ENCODE assay signal across 15 mouse cellular contexts in genomic region chr11:44508876-44509275, GRCm38 (mm10). TPM values are rescaled to one million over a fixed set of nuclear protein-coding genes. Genes with fewer than 3 reads are reported as not detected.
DNase-seq lines count a peak whose midpoint lies in the region; ATAC-seq and TF ChIP-seq lines count a peak whose summit lies in the region.
"Had no signal": no experiment of that assay in that cellular context is flagged by ENCODE, and none has a peak within 500 bp of the region (broad histone marks: within the 10 kb centered on the region; RNA-seq: fewer than 3 reads in every experiment).

No protein-coding gene starts in this region.

- H3K27me3 ChIP-seq in lung, postnatal 0 days (replicated peaks; ENCODE audit: insufficient read depth, low read length), result no peaks in the 10 kb centered on the region
- H3K27me3 ChIP-seq in liver, embryonic 16.5 days (ENCODE audit: control insufficient read depth, insufficient read depth, low read depth, low read length), result no peaks in the 10 kb centered on the region
- no peaks in the 10 kb centered on the region for H3K27me3 ChIP-seq in stomach, postnatal 0 days (ENCODE audit: control insufficient read depth, insufficient read depth, low read length)
- no peaks in the 10 kb centered on the region for H3K27me3 ChIP-seq in midbrain, postnatal 0 days (ENCODE audit: insufficient read depth, low read length)
- H3K27me3 ChIP-seq in forebrain, embryonic 15.5 days, result no peaks in the 10 kb centered on the region
- H3K27me3 ChIP-seq: limb, embryonic 15.5 days had no signal

- WGBS in lung, postnatal 0 days, result 46% methylated on average over 4 of the region's 4 CpGs
- WGBS in liver, embryonic 16.5 days (ENCODE audit: insufficient replicate concordance), result 24% methylated on average over 4 of the region's 4 CpGs
- 41% methylated on average over 4 of the region's 4 CpGs for WGBS in stomach, postnatal 0 days
- WGBS in midbrain, postnatal 0 days, result 70% methylated on average over 4 of the region's 4 CpGs
- WGBS in forebrain, embryonic 15.5 days, result 60% methylated on average over 4 of the region's 4 CpGs

- no peak for DNase-seq in lung, postnatal 0 days (ENCODE audit: low spot score)
- DNase-seq in lung, postnatal 14 days, result no peak
- peak; percentile 57 for DNase-seq in stomach, postnatal 0 days (ENCODE audit: low spot score)
- no peak for DNase-seq in midbrain, postnatal 0 days (ENCODE audit: low spot score)
- DNase-seq in left cerebral cortex, adult 9 months (ENCODE audit: low spot score in 2 of 2), result no peak
- DNase-seq: adrenal gland, adult 2 months; heart, adult 2 months; kidney, postnatal 25 days; layer of hippocampus, postnatal 36 days had no signal

- TF ChIP-seq CTCF in lung, postnatal 0 days (IDR thresholded peaks at IDR 0.05), result no peak
- TF ChIP-seq CTCF in stomach, postnatal 0 days (IDR thresholded peaks at IDR 0.05; ENCODE audit: low read depth), result no peak
- TF ChIP-seq CTCF in midbrain, postnatal 0 days (IDR thresholded peaks at IDR 0.05), result no peak

- H3K4me3 ChIP-seq in lung, postnatal 0 days (ENCODE audit: low read depth, low read length), result no peak overlapping the region
- peak overlapping the region; percentile 47 for H3K4me3 ChIP-seq in liver, embryonic 16.5 days (ENCODE audit: low read depth, low read length)
- H3K4me3 ChIP-seq in stomach, postnatal 0 days (ENCODE audit: low read depth, low read length), result no peak overlapping the region
- H3K4me3 ChIP-seq in midbrain, postnatal 0 days (ENCODE audit: low read depth, low read length), result no peak overlapping the region
- H3K4me3 ChIP-seq in forebrain, embryonic 15.5 days, result no peak overlapping the region
- H3K4me3 ChIP-seq: heart, adult 2 months; limb, embryonic 15.5 days had no signal

- no peak overlapping the region for H3K4me2 ChIP-seq in lung, postnatal 0 days (replicated peaks; ENCODE audit: low read depth, low read length)
- peak overlapping the region; percentile 72 for H3K4me2 ChIP-seq in liver, embryonic 16.5 days (ENCODE audit: low read depth, low read length)
- no peak overlapping the region for H3K4me2 ChIP-seq in stomach, postnatal 0 days (replicated peaks; ENCODE audit: low read depth)
- H3K4me2 ChIP-seq in midbrain, postnatal 0 days (ENCODE audit: low read depth, low read length, poor library complexity, severe bottlenecking), result no peak overlapping the region
- no peak overlapping the region for H3K4me2 ChIP-seq in forebrain, embryonic 15.5 days (replicated peaks)
- H3K4me2 ChIP-seq: limb, embryonic 15.5 days had no signal

- H3K4me1 ChIP-seq in lung, postnatal 0 days (ENCODE audit: insufficient read depth, low read depth, low read length), result no peaks in the 10 kb centered on the region
- H3K4me1 ChIP-seq in liver, embryonic 16.5 days (ENCODE audit: control insufficient read depth, low read depth, low read length), result peaks cover 63% of the 10 kb centered on the region
- no peaks in the 10 kb centered on the region for H3K4me1 ChIP-seq in stomach, postnatal 0 days (replicated peaks; ENCODE audit: control insufficient read depth, insufficient read depth)
- no peaks in the 10 kb centered on the region for H3K4me1 ChIP-seq in midbrain, postnatal 0 days (ENCODE audit: insufficient read depth, low read length)
- no peaks in the 10 kb centered on the region for H3K4me1 ChIP-seq in forebrain, embryonic 15.5 days
- H3K4me1 ChIP-seq: limb, embryonic 15.5 days had no signal

- H3K9ac ChIP-seq in lung, postnatal 0 days (replicated peaks; ENCODE audit: low read depth), result no peak overlapping the region
- peak overlapping the region; percentile 67 for H3K9ac ChIP-seq in liver, embryonic 16.5 days (ENCODE audit: low read depth, low read length)
- H3K9ac ChIP-seq in stomach, postnatal 0 days (ENCODE audit: low read length), result no peak overlapping the region
- no peak overlapping the region for H3K9ac ChIP-seq in midbrain, postnatal 0 days (replicated peaks; ENCODE audit: low read length, poor library complexity, severe bottlenecking)
- no peak overlapping the region for H3K9ac ChIP-seq in forebrain, embryonic 15.5 days (replicated peaks)
- H3K9ac ChIP-seq: limb, embryonic 15.5 days had no signal

- H3K9me3 ChIP-seq in lung, postnatal 0 days (ENCODE audit: low read length), result no peaks in the 10 kb centered on the region
- no peaks in the 10 kb centered on the region for H3K9me3 ChIP-seq in liver, embryonic 16.5 days (replicated peaks; ENCODE audit: control insufficient read depth, low read length)
- H3K9me3 ChIP-seq in stomach, postnatal 0 days (ENCODE audit: control insufficient read depth, low read length), result no peaks in the 10 kb centered on the region
- H3K9me3 ChIP-seq in midbrain, postnatal 0 days (ENCODE audit: low read length), result no peaks in the 10 kb centered on the region
- no peaks in the 10 kb centered on the region for H3K9me3 ChIP-seq in forebrain, embryonic 15.5 days
- H3K9me3 ChIP-seq: limb, embryonic 15.5 days had no signal

- ATAC-seq in lung, postnatal 0 days, result 0 out of 2 replicates have a peak, but pooled peaks have one; percentile 9
- peak; percentile 76 for ATAC-seq in erythroblast, adult 5-6 weeks (replicated peaks; ENCODE audit: low FRiP score, poor library complexity, severe bottlenecking)
- ATAC-seq in liver, embryonic 16.5 days (ENCODE audit: low read depth), result peak; percentile 87
- ATAC-seq in stomach, postnatal 0 days (ENCODE audit: low FRiP score, low TSS enrichment), result no peak
- ATAC-seq in midbrain, postnatal 0 days (ENCODE audit: low FRiP score), result no peak
- ATAC-seq in forebrain, embryonic 15.5 days (replicated peaks), result no peak
- ATAC-seq: hindbrain, postnatal 0 days had no signal

- no peaks in the 10 kb centered on the region for H3K36me3 ChIP-seq in lung, postnatal 0 days (ENCODE audit: insufficient read depth, low read length)
- H3K36me3 ChIP-seq in liver, embryonic 16.5 days (ENCODE audit: control insufficient read depth, insufficient read depth), result no peaks in the 10 kb centered on the region
- no peaks in the 10 kb centered on the region for H3K36me3 ChIP-seq in stomach, postnatal 0 days (ENCODE audit: control insufficient read depth, insufficient read depth, low read length)
- H3K36me3 ChIP-seq in midbrain, postnatal 0 days (ENCODE audit: insufficient read depth, low read length), result no peaks in the 10 kb centered on the region
- no peaks in the 10 kb centered on the region for H3K36me3 ChIP-seq in forebrain, embryonic 15.5 days
- H3K36me3 ChIP-seq: limb, embryonic 15.5 days had no signal

- no peak overlapping the region for H3K27ac ChIP-seq in lung, postnatal 0 days (ENCODE audit: low read length)
- H3K27ac ChIP-seq in liver, embryonic 16.5 days (ENCODE audit: low read length), result peak overlapping the region; percentile 98
- H3K27ac ChIP-seq in stomach, postnatal 0 days (replicated peaks), result no peak overlapping the region
- H3K27ac ChIP-seq in midbrain, postnatal 0 days (ENCODE audit: low read depth, low read length), result no peak overlapping the region
- no peak overlapping the region for H3K27ac ChIP-seq in forebrain, embryonic 15.5 days (replicated peaks)
- H3K27ac ChIP-seq: heart, adult 2 months; hindbrain, postnatal 0 days; limb, embryonic 15.5 days; macrophage had no signal

- TF ChIP-seq EP300 in lung, postnatal 0 days (IDR thresholded peaks at IDR 0.05), result no peak
- no peak for TF ChIP-seq EP300 in stomach, postnatal 0 days (optimal IDR thresholded peaks at IDR 0.05)

RNA-seq across cellular contexts. Expression of gene Rnf145, which starts 9.9 kb away (rescaled TPM):
- polyA plus RNA-seq in lung, postnatal 0 days (2015; fragmentation: Nextera tagmentation; extraction: Ambion mirVana), result 71.9 and 79.9 TPM in 2 replicates
- 193 and 204 TPM in 2 replicates for total RNA-seq in erythroblast, adult 5-6 weeks (2015; ENCODE audit: low replicate concordance)
- total RNA-seq in erythroblast, adult 5-6 weeks (2017; ENCODE audit: low replicate concordance), result 394 and 452 TPM in 2 replicates
- polyA plus RNA-seq in liver, embryonic 16.5 days (2015; fragmentation: Nextera tagmentation; extraction: Ambion mirVana), result 46.0 and 49.5 TPM in 2 replicates
- polyA plus RNA-seq in stomach, postnatal 0 days (2015; fragmentation: Nextera tagmentation; extraction: Ambion mirVana), result 29.5 and 30.5 TPM in 2 replicates
- 115 and 119 TPM in 2 replicates for total RNA-seq in midbrain, postnatal 0 days (2014; rRNA removed)
- polyA plus RNA-seq in midbrain, postnatal 0 days (2015; fragmentation: Nextera tagmentation; extraction: Ambion mirVana), result 101 and 104 TPM in 2 replicates
- 96.6 and 99.2 TPM in 2 replicates for polyA plus RNA-seq in forebrain, embryonic 15.5 days (2015; fragmentation: Nextera tagmentation; extraction: Ambion mirVana)

RNA-seq across cellular contexts. Expression of gene Ublcp1, which starts 38.6 kb away (rescaled TPM):
- polyA plus RNA-seq in lung, postnatal 0 days (2015; fragmentation: Nextera tagmentation; extraction: Ambion mirVana), result 55.5 and 60.5 TPM in 2 replicates
- total RNA-seq in erythroblast, adult 5-6 weeks (2015; ENCODE audit: low replicate concordance), result 224 and 301 TPM in 2 replicates
- total RNA-seq in erythroblast, adult 5-6 weeks (2017; ENCODE audit: low replicate concordance), result 191 and 230 TPM in 2 replicates
- polyA plus RNA-seq in liver, embryonic 16.5 days (2015; fragmentation: Nextera tagmentation; extraction: Ambion mirVana), result 41.6 and 44.0 TPM in 2 replicates
- 34.5 and 36.9 TPM in 2 replicates for polyA plus RNA-seq in stomach, postnatal 0 days (2015; fragmentation: Nextera tagmentation; extraction: Ambion mirVana)
- 29.2 and 40.4 TPM in 2 replicates for total RNA-seq in midbrain, postnatal 0 days (2014; rRNA removed)
- 48.8 and 54.1 TPM in 2 replicates for polyA plus RNA-seq in midbrain, postnatal 0 days (2015; fragmentation: Nextera tagmentation; extraction: Ambion mirVana)
- 50.6 and 56.1 TPM in 2 replicates for polyA plus RNA-seq in forebrain, embryonic 15.5 days (2015; fragmentation: Nextera tagmentation; extraction: Ambion mirVana)

Comparison
In these comparisons a context has a peak if more than half of its experiments do, and no peak if none do; other contexts are left out.
1. ATAC-seq: peak in lung, postnatal 0 days (single experiment), erythroblast, adult 5-6 weeks (single experiment) and liver, embryonic 16.5 days (single experiment); none in stomach, postnatal 0 days (single experiment), midbrain, postnatal 0 days (single experiment) and forebrain, embryonic 15.5 days (single experiment).